8 mouse cellular contexts compared by ENCODE assay signal in genomic region chr17:78417381-78418281, GRCm38 (mm10). TPM values are rescaled to one million over a fixed set of nuclear protein-coding genes. Genes with fewer than 3 reads are reported as not detected.
DNase-seq lines count a peak whose midpoint lies in the region; ATAC-seq and TF ChIP-seq lines count a peak whose summit lies in the region.

Gene Fez2, minus strand, starts transcription at chr17:78418152.

- intact Hi-C loops in gastrocnemius, adult 2 months (cut with DNase I): loop anchor here (5.0 kb wide), 1 partner anchor 55 kb away; no protein-coding TSS in a partner anchor
- intact Hi-C loops in left cerebral cortex, adult 2 months (cut with DNase I): no loop called here

- H3K4me2 ChIP-seq in hindbrain, postnatal 0 days (ENCODE audit: low read depth, low read length): peak within 1 kb of the TSS; percentile 78

- H3K9me3 ChIP-seq in hindbrain, postnatal 0 days (ENCODE audit: low read length): no peaks in the 10 kb centered on the region

- 2% methylated on average over 49 of the region's 67 CpGs for WGBS in hindbrain, postnatal 0 days

- H3K4me1 ChIP-seq in hindbrain, postnatal 0 days (ENCODE audit: insufficient read depth, low read length): no peaks in the 10 kb centered on the region

- peak; percentile 94 for ATAC-seq in hindbrain, postnatal 0 days
- ATAC-seq in megakaryocyte, adult 5-6 weeks (ENCODE audit: poor library complexity, severe bottlenecking): peak; percentile 92

- H3K36me3 ChIP-seq in hindbrain, postnatal 0 days (ENCODE audit: insufficient read depth, low read length): no peaks in the 10 kb centered on the region

- peak; percentile 87 for DNase-seq in T-cell, adult 2 months (ENCODE audit: low spot score)
- peak; percentile 78 to 90 for DNase-seq in cerebellum, postnatal 4 days (ENCODE audit: low spot score in 2 of 2)
- peak; percentile 96 for DNase-seq in gastrocnemius, adult 2 months
- peak; percentile 85 for DNase-seq in hindbrain, postnatal 0 days (ENCODE audit: low spot score)
- peak; percentile 89 to 92 for DNase-seq in left cerebral cortex, adult 2 months (ENCODE audit: extremely low spot score in 1 of 2, low spot score in 2 of 2)
- peak; percentile 90 to 91 for DNase-seq in right cerebral cortex, adult 2 months (ENCODE audit: low spot score in 2 of 2)
- peak; percentile 95 for DNase-seq in urinary bladder, postnatal 14 days (ENCODE audit: low spot score)

- peak within 1 kb of the TSS; percentile 95 for H3K27ac ChIP-seq in gastrocnemius, adult 2 months
- H3K27ac ChIP-seq in hindbrain, postnatal 0 days: peak within 1 kb of the TSS; percentile 88
- peak within 1 kb of the TSS; percentile 94 for H3K27ac ChIP-seq in left cerebral cortex, adult 2 months

- no peak for TF ChIP-seq CTCF in gastrocnemius, adult 2 months (IDR thresholded peaks at IDR 0.05)
- no peak for TF ChIP-seq CTCF in hindbrain, postnatal 0 days (IDR thresholded peaks at IDR 0.05; ENCODE audit: low read depth)
- TF ChIP-seq CTCF in left cerebral cortex, adult 2 months (IDR thresholded peaks at IDR 0.05): no peak

- no peaks in the 10 kb centered on the region for H3K27me3 ChIP-seq in hindbrain, postnatal 0 days (ENCODE audit: insufficient read depth, low read length)

- H3K4me3 ChIP-seq in gastrocnemius, adult 2 months: peak within 1 kb of the TSS; percentile 92
- H3K4me3 ChIP-seq in hindbrain, postnatal 0 days (ENCODE audit: low read length): peak within 1 kb of the TSS; percentile 72
- peak within 1 kb of the TSS; percentile 96 for H3K4me3 ChIP-seq in left cerebral cortex, adult 2 months

- H3K9ac ChIP-seq in hindbrain, postnatal 0 days (replicated peaks; ENCODE audit: low read length): peak within 1 kb of the TSS; percentile 67

RNA-seq across cellular contexts. Expression of gene Fez2, which starts in this region (rescaled TPM):
- 10 to 100 TPM; 58.2 to 65.3 TPM for total RNA-seq in gastrocnemius, adult 2 months (2021)
- total RNA-seq in hindbrain, postnatal 0 days (2014; rRNA removed): 36.5 and 46.2 TPM in 2 replicates
- 62.0 and 63.3 TPM in 2 replicates for polyA plus RNA-seq in hindbrain, postnatal 0 days (2015; fragmentation: Nextera tagmentation; extraction: Ambion mirVana)
- 10 to 100 TPM; 34.9 to 36.0 TPM for total RNA-seq in left cerebral cortex, adult 2 months (2021)
- total RNA-seq in megakaryocyte, adult 5-6 weeks (2015): 11.4 and 12.8 TPM in 2 replicates
- 21.5 and 22.8 TPM in 2 replicates for total RNA-seq in megakaryocyte, adult 5-6 weeks (2017)

Comparison
In these comparisons a context has a peak if more than half of its experiments do, and no peak if none do; other contexts are left out.
1. Peak in every context shown above with its lines: DNase-seq, ATAC-seq, H3K4me3 ChIP-seq and H3K27ac ChIP-seq.